ENCODE assay signal across 23 mouse cellular contexts in genomic region chr17:64041771-64042170, GRCm38 (mm10).
DNase-seq lines count a peak whose midpoint lies in the region; ATAC-seq and TF ChIP-seq lines count a peak whose summit lies in the region.
"Had no signal": no experiment of that assay in that cellular context is flagged by ENCODE, and none has a peak within 500 bp of the region (broad histone marks: within the 10 kb centered on the region; RNA-seq: fewer than 3 reads in every experiment).

No protein-coding gene starts in this region.

- no peak overlapping the region for H3K27ac ChIP-seq in kidney, adult 2 months (ENCODE audit: insufficient read depth, low read depth, low read length)
- no peak overlapping the region for H3K27ac ChIP-seq in kidney, postnatal 0 days
- no peak overlapping the region for H3K27ac ChIP-seq in kidney, embryonic 14.5 days (ENCODE audit: low read depth, low read length)
- H3K27ac ChIP-seq in forebrain, embryonic 11.5 days (ENCODE audit: low read depth, low read length): no peak overlapping the region
- H3K27ac ChIP-seq: embryonic facial prominence, embryonic 10.5 days; embryonic facial prominence, embryonic 12.5 days; forebrain, embryonic 12.5 days had no signal

- peak; percentile 9 for DNase-seq in kidney, adult 2 months
- DNase-seq in kidney, postnatal 14 days: no peak
- peak; percentile 34 for DNase-seq in kidney, postnatal 0 days (ENCODE audit: low spot score)
- DNase-seq in 3T3-L1 (ENCODE audit: low read depth, low spot score): peak; percentile 59
- peak; percentile 35 for DNase-seq in NIH3T3 (ENCODE audit: low read depth)
- no peak for DNase-seq in forebrain, embryonic 11.5 days (ENCODE audit: low spot score)
- DNase-seq: adrenal gland, adult 2 months; adrenal gland, postnatal 14 days; B cell, adult 2 months; cerebellum, adult 11 months; cerebellum, adult 2 months; cerebellum, adult 9-10 months; cerebellum, postnatal 10 days; cerebellum, postnatal 25 days had no signal

- no peak overlapping the region for H3K4me2 ChIP-seq in kidney, postnatal 0 days (ENCODE audit: low read length)
- H3K4me2 ChIP-seq in kidney, embryonic 14.5 days (replicated peaks; ENCODE audit: low read depth, low read length): no peak overlapping the region
- no peak overlapping the region for H3K4me2 ChIP-seq in forebrain, embryonic 11.5 days (ENCODE audit: low read depth, low read length, severe bottlenecking)
- H3K4me2 ChIP-seq: embryonic facial prominence, embryonic 12.5 days; forebrain, embryonic 12.5 days had no signal

- no peaks in the 10 kb centered on the region for H3K4me1 ChIP-seq in kidney, adult 2 months (ENCODE audit: control insufficient read depth, insufficient read depth, low read length)
- no peaks in the 10 kb centered on the region for H3K4me1 ChIP-seq in kidney, postnatal 0 days (replicated peaks; ENCODE audit: insufficient read depth, low read length)
- peaks cover 3% of the 10 kb centered on the region; the same call in 1 of the 2 replicates for H3K4me1 ChIP-seq in kidney, embryonic 14.5 days (ENCODE audit: control insufficient read depth, insufficient read depth, low read length)
- no peaks in the 10 kb centered on the region for H3K4me1 ChIP-seq in forebrain, embryonic 11.5 days (replicated peaks; ENCODE audit: control insufficient read depth, insufficient read depth, low read length)
- H3K4me1 ChIP-seq: embryonic facial prominence, embryonic 12.5 days had no signal

- H3K27me3 ChIP-seq in kidney, adult 2 months (replicated peaks; ENCODE audit: control insufficient read depth, insufficient read depth, low read length): no peaks in the 10 kb centered on the region
- no peaks in the 10 kb centered on the region for H3K27me3 ChIP-seq in kidney, postnatal 0 days (ENCODE audit: insufficient read depth, low read length)
- H3K27me3 ChIP-seq in kidney, embryonic 14.5 days (ENCODE audit: control insufficient read depth, insufficient read depth, low read length): no peaks in the 10 kb centered on the region
- H3K27me3 ChIP-seq in forebrain, embryonic 11.5 days (ENCODE audit: control insufficient read depth, insufficient read depth, low read length): no peaks in the 10 kb centered on the region
- H3K27me3 ChIP-seq: CH12.LX; embryonic facial prominence, embryonic 12.5 days; forebrain, embryonic 12.5 days had no signal

- H3K4me3 ChIP-seq in kidney, adult 2 months (ENCODE audit: insufficient read depth, low read depth, low read length): no peak overlapping the region
- no peak overlapping the region for H3K4me3 ChIP-seq in kidney, postnatal 0 days (replicated peaks; ENCODE audit: low read depth, low read length)
- H3K4me3 ChIP-seq in kidney, embryonic 14.5 days (ENCODE audit: low read length): no peak overlapping the region
- H3K4me3 ChIP-seq in forebrain, embryonic 11.5 days (ENCODE audit: low read depth, low read length): no peak overlapping the region
- H3K4me3 ChIP-seq: embryonic facial prominence, embryonic 10.5 days; embryonic facial prominence, embryonic 12.5 days; forebrain, embryonic 12.5 days had no signal

- H3K9ac ChIP-seq in kidney, postnatal 0 days (ENCODE audit: low read depth, low read length): no peak overlapping the region
- no peak overlapping the region for H3K9ac ChIP-seq in kidney, embryonic 14.5 days (ENCODE audit: low read depth, low read length)
- H3K9ac ChIP-seq in forebrain, embryonic 11.5 days (ENCODE audit: low read length): no peak overlapping the region
- H3K9ac ChIP-seq: embryonic facial prominence, embryonic 12.5 days; forebrain, embryonic 12.5 days had no signal

- no peak for ATAC-seq in kidney, postnatal 0 days (replicated peaks; ENCODE audit: low FRiP score, low read depth)
- ATAC-seq in kidney, embryonic 14.5 days (ENCODE audit: low FRiP score, low TSS enrichment): no peak
- no peak for ATAC-seq in forebrain, embryonic 11.5 days (replicated peaks; ENCODE audit: low FRiP score)
- ATAC-seq: CD4-positive, CD25-positive, alpha-beta regulatory T cell, adult 4 months; forebrain, embryonic 14.5 days; forebrain, embryonic 16.5 days had no signal

- no peaks in the 10 kb centered on the region; the same call in 1 of the 2 replicates for H3K36me3 ChIP-seq in kidney, adult 2 months (ENCODE audit: control insufficient read depth, insufficient read depth, low read length)
- H3K36me3 ChIP-seq in kidney, postnatal 0 days (ENCODE audit: insufficient read depth, low read length): 0 out of 2 replicates have a peak, but pooled peaks cover 3% of the 10 kb centered on the region
- H3K36me3 ChIP-seq in kidney, embryonic 14.5 days (ENCODE audit: control insufficient read depth, insufficient read depth, low read length): no peaks in the 10 kb centered on the region
- no peaks in the 10 kb centered on the region for H3K36me3 ChIP-seq in forebrain, embryonic 11.5 days (ENCODE audit: control insufficient read depth, insufficient read depth, low read length)
- H3K36me3 ChIP-seq: embryonic facial prominence, embryonic 12.5 days had no signal

- no peaks in the 10 kb centered on the region for H3K9me3 ChIP-seq in kidney, postnatal 0 days (replicated peaks; ENCODE audit: low read length)
- no peaks in the 10 kb centered on the region for H3K9me3 ChIP-seq in kidney, embryonic 14.5 days (ENCODE audit: control insufficient read depth, low read length)
- H3K9me3 ChIP-seq in forebrain, embryonic 11.5 days (ENCODE audit: control insufficient read depth, low read length): no peaks in the 10 kb centered on the region
- H3K9me3 ChIP-seq: embryonic facial prominence, embryonic 10.5 days; embryonic facial prominence, embryonic 12.5 days; forebrain, embryonic 12.5 days; G1E had no signal

- TF ChIP-seq CTCF in kidney, adult 2 months (conservative IDR thresholded peaks at IDR 0.05; ENCODE audit: insufficient read depth, insufficient read length, low read depth, low read length): no peak
- TF ChIP-seq CTCF in kidney, postnatal 0 days (IDR thresholded peaks at IDR 0.05; ENCODE audit: low read depth): no peak

- no peak for TF ChIP-seq POLR2A in kidney, adult 2 months (IDR thresholded peaks at IDR 0.05; ENCODE audit: low read depth, low read length)

Comparison
In these comparisons a context has a peak if more than half of its experiments do, and no peak if none do; other contexts are left out.
1. DNase-seq: peak in kidney, adult 2 months (single experiment), kidney, postnatal 0 days (single experiment), 3T3-L1 (single experiment) and NIH3T3 (single experiment); none in kidney, postnatal 14 days (single experiment) and forebrain, embryonic 11.5 days (single experiment).